Mouse (Mus musculus): ENCODE measurements around the gene Sell.
A peak's percentile ranks its signal among the peaks of the same experiment; 100 is the strongest.

Sell gene

DNA sequence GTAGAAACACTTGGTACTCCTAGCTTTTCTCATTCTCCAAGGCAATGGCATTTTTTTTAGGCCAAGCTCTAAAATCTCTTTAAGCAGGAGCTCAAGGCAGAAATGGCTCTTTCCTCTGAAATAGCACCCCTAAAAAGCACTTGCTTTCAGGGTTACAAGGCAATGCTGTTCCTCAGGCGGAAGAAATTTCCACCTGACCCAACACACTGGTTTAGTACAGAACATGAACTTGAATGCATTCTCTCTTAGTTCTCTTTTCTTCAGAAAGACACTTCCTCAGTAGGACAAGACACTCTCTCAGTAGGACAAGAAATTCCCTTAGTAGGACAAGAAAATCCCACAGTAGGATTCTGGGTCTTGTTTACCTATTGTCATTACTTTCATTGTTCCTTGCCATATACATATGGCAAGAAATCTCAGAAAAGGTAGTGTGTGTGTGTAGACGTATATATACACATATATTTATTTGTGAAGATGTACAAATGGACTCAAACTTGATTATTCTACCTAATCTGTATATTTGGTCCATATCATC is 12.9 kb downstream of the Sell start:
- DNase-seq (ENCODE audit: low read depth, low spot score), result no peak

- peak; percentile 56 for DNase-seq (ENCODE audit: low read depth, low spot score)
Observed at GRCm38 (mm10) chr1:164075416-164075815, 13.6 kb downstream of the Sell start.

DNA sequence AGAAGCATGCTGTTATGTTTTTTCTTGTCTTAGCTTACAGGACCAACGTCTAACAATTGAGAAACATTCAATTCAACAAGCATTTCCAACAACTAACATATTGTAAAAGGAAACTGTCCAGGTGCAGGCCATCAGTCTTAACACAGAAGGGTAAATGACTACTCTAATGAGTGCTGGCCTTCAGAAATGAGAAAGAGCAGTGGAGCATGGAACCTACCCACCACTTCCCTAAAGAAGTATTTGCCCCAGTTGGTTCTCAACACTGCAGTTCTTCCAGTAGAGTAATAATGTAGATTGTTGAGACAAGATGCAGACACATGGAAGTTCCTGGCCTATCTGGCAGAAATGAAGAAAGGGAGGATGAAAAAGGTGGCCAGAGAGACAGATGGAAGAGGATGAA is 14.7 kb downstream of the Sell start:
- no peak for DNase-seq (ENCODE audit: low read depth, low spot score)

- DNase-seq (ENCODE audit: low read depth, low spot score), result peak; percentile 63
Observed at GRCm38 (mm10) chr1:164077031-164077430, 15.2 kb downstream of the Sell start.

DNA sequence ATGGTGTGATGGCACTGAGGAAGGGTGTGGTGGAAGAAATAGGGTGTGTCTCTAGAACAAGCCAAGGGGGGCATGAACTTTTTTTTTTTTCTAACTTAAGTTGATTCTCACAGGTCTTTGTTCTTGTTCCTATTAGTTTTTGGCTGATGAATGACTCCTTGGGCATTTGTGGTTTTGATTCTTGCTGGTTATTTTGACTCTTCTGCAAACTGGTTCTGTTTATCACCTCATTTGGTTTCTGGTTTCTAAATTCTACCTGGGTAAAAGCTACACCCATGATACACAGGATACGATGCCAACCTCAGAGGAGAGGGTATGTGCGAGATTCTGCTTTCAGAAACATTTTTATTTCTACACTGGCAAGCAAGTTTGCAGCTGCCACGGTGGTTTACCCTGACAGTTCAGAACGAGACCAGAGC is 16.6 kb downstream of the Sell start:
- DNase-seq (ENCODE audit: low read depth, low spot score), result peak; percentile 73

DNA sequence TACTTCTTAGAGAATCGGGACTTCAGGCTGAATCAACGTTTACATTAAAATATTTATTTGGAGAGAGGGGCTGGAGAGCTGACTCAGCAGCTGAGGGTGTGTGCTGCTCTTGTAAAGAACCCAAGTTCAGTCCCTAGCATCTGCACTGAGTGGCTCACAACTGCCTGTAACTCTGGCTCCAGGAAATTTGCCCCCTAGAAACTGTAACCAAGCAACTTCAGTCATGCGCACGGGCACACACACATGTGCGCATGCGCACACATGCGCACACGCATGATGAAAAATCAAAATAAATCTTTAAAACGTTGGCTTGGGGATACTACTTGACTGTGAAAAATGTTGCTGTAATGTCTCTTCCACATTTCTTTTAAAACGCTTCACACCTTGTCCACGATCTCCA is 17.3 kb downstream of the Sell start:
- no peak for DNase-seq (ENCODE audit: low read depth, low spot score)

DNA sequence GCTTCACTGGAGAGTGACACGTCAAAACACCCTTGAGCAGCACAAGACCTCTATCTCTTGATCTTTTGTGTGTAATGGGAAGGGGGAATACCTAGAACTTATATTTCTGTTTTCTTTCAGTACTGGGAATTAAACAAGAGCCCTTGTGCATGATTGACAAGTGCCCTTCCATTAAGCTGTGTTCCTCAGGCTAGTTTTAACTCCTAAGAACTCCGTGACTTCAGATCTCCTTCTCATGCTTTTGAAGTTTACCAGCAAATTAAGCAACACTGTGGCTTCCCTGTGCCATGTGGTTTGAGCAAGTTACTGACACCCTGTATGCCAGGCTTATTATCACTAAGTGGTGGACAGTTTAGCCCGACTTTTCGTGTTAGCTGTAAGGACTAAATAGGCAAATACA is 21.3 kb downstream of the Sell start:
- DNase-seq (ENCODE audit: low read depth, low spot score), result no peak

DNA sequence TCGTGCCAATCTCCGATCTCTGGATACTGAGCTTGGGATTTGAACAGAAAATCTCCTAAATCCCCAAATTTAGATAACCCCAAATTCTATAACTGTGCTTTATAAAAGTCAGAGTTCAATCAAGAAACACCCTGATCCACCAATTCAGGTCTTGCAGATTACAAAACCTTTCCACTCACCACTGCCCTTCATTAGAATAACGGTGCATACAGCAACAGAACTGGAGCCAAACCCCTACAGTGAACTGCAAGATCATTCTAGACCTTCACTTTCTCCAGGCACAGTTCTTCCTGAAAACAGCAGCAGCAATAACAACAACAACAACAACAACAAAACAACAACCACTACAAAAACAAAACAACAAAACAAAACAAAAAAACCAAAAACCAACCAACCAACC is 25.0 kb downstream of the Sell start:
- no peak for DNase-seq (ENCODE audit: low read depth, low spot score)

- no peak for DNase-seq (ENCODE audit: low read depth, low spot score)
Observed at GRCm38 (mm10) chr1:164087872-164088271, 26.1 kb downstream of the Sell start.

- DNase-seq (ENCODE audit: low read depth, low spot score), result no peak
Observed at GRCm38 (mm10) chr1:164096780-164097179, 35.0 kb downstream of the Sell start.

DNA sequence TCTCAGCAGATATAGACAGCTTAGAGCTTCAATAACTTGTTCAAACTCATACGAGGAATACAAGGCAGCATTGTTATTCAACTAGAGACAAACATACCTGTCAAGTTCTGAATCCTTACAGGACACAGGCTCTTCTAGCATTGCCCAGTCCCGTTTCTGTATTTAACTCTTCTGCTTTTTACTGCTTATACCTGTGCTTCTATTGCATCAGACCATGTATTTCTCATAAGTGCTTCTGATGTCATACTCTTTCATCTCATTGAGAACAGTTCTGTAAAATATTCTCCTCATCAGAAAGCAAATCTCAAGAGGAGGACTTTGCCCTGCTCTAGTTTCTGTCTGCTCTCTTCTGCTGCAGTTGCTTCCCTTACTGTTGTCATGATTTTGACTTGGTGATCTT is 36.1 kb downstream of the Sell start:
- DNase-seq (ENCODE audit: low read depth, low spot score), result no peak

DNA sequence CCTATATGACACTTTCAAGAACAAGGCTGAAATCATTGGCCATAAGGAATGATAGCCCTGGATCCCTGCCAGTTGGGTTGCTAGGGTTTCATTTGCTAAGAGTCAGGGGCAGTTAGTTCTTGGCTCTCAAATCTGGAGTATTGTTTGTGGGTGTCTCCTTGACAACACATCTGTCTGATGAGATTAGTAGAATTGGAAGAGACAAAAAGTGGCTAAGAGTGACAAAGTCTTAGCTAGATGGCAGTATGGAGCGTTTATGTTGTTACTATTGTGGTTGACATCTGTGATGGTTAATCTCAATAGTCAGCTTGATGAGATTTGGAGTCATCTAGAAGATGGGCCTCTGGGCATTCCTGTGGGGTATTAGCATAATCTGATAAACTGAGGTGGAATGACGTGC is 36.6 kb downstream of the Sell start:
- DNase-seq (ENCODE audit: low read depth, low spot score), result peak; percentile 29

- no peak for DNase-seq (ENCODE audit: low read depth, low spot score)
Observed at GRCm38 (mm10) chr1:164109763-164110162, 48.0 kb downstream of the Sell start.

DNA sequence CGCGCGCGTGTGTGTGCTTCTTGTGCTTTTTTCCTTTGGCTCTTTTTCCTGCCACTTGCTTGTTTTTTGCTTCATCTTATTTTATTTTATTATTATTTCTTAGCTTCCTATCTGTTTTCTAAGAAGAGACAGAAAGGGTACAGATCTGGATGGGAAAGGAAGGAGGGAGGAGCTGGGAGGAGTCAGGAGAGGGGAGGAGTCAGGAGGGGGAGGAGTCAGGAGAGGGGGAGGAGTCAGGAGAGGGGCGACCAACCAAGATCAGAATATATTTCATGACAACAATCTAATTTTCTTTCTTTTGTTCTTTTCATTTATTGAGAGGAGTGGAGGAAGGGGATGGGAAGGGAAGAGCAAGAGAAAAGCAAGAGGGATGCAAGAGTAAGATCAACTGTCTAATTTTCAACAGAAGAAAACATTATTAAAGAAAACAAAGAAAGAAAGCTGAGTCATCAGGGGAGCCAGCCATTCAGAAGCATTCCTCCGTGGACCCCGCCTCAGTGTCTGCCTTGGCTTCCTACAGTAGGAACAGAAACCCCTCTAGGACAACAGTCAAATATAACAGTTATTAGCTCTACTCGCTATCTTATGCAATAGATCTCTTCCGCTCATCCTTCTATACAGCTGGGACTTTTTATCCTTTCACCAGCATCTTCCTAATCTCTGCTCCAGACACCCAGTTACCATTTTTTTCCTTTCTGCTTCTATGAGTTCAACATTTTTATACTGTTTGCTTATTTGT is 49.0 kb downstream of the Sell start:
- DNase-seq (ENCODE audit: low read depth, low spot score), result no peak

DNA sequence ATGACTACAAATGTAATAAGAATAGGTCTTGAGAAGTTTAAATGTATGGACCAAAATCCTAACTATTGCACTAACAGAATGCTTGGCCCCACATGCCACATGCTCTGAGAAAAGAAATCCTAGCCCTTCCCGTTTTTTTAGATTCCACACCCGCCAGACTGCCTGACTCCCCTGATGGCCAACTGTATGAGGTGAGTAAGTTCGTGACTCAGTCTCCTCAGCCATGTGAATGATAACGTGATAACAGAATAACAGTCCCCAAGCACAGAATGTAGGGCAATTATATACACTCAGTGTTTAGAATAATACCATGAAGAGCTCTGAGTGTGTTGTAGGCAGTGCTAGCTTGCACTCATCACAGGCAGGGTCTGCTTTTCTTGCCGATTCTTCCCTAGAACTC is 52.5 kb downstream of the Sell start:
- no peak for DNase-seq (ENCODE audit: low read depth, low spot score)

DNA sequence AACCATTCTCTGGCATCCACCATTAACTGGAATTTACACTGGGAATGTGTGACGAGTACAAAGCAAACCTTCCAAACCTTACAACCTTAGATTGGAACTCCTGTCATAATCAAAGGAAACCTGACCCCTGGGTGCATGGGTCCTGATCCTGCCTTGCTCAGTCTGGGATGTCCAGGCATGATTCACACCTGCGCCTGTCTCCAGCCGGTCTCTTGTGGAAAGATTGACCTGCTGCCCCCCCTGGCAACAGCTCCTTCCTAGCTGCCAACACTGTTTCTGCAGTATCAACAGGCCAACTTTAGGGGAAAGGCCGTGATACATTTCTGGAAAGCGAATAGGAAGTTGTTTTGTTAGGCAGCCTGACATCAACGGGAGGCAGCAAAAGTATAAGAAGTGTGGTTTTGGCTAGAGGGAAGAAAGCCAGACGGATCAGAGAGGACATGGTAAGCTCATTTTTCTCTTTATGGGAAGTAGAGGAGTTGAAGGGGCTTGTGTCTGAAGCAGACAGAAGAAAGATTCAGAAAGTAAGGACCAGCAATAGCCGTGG is 53.2 kb downstream of the Sell start, which contains the start of gene Selp:
Gene Selp (plus strand): TSS at position 318 of the 547 bp plus-strand sequence.
- DNase-seq (ENCODE audit: low read depth, low spot score), result no peak

DNA sequence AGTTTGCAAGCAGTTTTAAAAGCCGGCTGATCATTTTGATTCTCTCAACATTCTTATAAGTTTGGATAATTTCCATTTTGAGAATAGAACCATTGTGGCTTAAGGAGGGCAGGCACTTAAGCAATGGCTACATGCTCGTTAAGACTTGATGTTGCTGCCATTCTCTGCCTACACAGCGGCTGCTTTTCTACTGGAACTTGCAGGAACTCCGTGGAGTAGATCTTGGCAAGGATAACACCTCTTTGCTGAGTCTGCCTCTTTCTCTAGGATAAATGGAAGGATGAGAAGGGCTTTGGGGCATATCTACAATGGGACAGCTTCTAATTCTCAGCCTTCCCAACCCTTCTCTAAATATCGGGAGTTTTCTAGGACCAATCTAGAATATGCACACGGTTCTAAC is 53.9 kb downstream of the Sell start:
- no peak for DNase-seq (ENCODE audit: low read depth, low spot score)

GRCm38 (mm10) chr1:164117869-164118268 is 56.1 kb downstream of the Sell start:
- DNase-seq (ENCODE audit: low read depth, low spot score), result no peak

DNA sequence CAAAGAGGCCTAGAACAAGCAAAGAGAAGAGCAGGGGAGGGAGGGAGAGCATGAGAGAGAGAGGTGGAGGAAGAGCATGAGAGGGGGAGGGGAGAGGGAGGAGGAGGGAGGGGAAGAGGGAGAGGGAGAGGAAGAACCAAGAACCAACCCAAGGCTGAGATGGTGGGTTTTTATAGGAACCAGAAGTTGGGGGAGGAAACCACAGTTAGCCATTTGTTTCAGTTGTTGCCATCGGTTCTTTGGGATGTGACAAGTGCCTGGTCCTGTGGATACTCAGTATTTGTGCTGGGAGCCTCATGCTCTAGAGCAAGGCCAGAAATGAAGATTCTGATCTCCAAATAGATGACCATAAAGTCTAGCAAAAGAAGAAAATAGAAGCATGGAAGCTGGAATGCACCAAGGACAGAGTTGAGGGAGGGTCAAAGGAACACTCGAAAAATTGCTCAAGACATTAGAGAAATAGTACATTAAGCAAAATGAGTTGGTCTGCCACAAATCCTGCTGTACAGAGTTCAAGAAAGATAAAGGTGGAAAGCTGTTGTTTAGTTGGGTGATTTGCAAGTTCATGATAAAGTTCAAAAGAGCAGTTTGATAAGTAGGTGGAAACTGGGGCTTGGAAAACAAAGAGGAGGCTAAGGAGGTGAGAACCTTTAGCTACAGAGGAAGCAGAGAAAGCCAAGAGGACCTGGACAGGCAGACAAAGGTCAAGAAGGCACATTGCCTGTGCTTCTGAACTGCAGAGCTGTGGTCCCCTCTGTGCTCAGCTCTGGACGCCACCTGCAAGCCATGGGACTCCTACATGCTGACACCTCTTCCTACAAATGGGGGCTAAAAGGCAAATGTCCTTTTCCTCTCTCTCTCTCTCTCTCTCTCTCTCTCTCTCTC is 58.4 kb downstream of the Sell start:
- DNase-seq (ENCODE audit: low read depth, low spot score), result no peak

DNA sequence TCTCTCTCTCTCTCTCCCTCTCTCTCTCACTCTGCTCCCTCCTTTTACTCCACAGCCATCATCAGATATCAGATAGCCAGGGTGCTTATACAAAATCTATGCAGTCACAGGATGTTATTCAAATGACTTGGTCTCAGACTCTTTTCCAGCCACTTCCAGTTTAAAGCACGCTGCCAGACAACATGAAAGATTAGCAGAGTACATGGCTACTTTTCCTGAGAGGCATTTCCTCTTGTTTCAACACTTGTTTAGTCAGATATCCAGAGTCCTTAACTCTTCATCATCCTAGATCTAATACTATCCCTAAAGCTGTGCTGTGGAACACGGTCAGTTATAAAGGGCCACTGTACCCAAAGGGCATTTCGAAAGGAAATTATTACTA is 59.0 kb downstream of the Sell start:
- DNase-seq (ENCODE audit: low read depth, low spot score), result no peak

GRCm38 (mm10) chr1:164123836-164124235 is 62.1 kb downstream of the Sell start:
- DNase-seq (ENCODE audit: low read depth, low spot score), result no peak

- no peak for DNase-seq (ENCODE audit: low read depth, low spot score)
Observed at GRCm38 (mm10) chr1:164130013-164130412, 68.2 kb downstream of the Sell start.

Data from CD4-positive helper T cell, adult 2 months (primary cell).